Mouse (Mus musculus): ENCODE measurements around the gene Prdm10.

- TF ChIP-seq CTCF (IDR thresholded peaks at IDR 0.05; ENCODE audit: low read depth) (no peak), EP300 (optimal IDR thresholded peaks at IDR 0.05) (no peak)
These were observed 20.2 kb downstream of the Prdm10 start for GRCm38 (mm10) chr9:31300525-31300924.
